Mouse (Mus musculus): ENCODE measurements around the gene Atoh8. TPM values are rescaled to one million over a fixed set of nuclear protein-coding genes. Genes with fewer than 3 reads are reported as not detected.
A peak's percentile ranks its signal among the peaks of the same experiment; 100 is the strongest.

Gene Atoh8
- polyA plus RNA-seq, 1 experiment from 2014 or later = 7.3 TPM

DNA sequence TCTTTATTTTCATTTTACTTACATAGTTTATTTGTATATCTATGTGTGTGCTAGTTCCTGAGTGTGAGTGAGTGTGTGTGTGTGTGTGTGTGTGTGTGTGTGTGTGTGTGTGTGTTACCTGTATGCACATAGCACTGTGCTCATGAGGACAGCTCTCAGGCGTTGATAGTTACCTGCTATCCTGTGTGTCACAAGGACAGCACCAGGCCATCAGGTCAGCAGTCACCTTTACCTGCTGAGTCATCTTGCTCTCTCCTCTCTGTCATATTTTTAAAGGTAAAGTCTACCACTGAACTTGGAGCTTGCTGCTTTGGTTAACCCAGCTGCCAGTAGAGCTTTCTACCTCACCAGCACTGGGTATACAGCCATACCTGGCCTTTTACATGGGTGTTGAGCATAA, 17.1 kb upstream of the Atoh8 start:
- H3K4me1 ChIP-seq = 0 out of 2 replicates have a peak, but pooled peaks cover 7% of the 10 kb centered on the region
- whole genome bisulfite sequencing = 80% methylated on average over 1 of the region's 1 CpGs
- H3K4me2 ChIP-seq (replicated peaks) = no peak overlapping the region
- no peaks in the 10 kb centered on the region for H3K9me3 ChIP-seq
- no peak overlapping the region for H3K9ac ChIP-seq
- no peak overlapping the region for H3K27ac ChIP-seq
- no peaks in the 10 kb centered on the region for H3K36me3 ChIP-seq
- no peak overlapping the region for H3K4me3 ChIP-seq
- no peak for ATAC-seq (ENCODE audit: low FRiP score, low read depth)
- no peaks in the 10 kb centered on the region; the same call in 1 of the 2 replicates for H3K27me3 ChIP-seq (replicated peaks)

DNA sequence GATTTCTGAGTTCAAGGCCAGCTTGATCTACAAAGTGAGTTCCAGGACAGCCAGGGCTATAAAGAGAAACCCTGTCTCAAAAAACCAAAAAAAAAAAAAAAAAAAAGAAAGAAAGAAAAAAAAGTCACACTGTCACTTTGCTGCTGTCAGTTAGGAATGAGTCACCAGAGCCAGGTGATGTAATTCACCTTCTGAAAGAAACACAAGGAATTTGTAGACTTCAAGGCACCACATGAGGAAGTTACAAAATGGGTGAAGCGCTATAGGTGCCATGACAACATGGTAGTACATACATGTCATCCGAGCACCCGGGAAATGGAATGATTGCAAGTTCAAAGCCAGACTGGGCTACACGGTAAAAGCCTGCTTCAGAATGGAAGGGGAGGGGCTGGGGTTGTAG, 14.6 kb upstream of the Atoh8 start:
- Histone ChIP-seq H3K9ac (no peak overlapping the region), H3K27ac (no peak overlapping the region), H3K36me3 (no peaks in the 10 kb centered on the region), H3K4me2 (replicated peaks) (no peak overlapping the region), H3K4me1 (peaks cover 8% of the 10 kb centered on the region), H3K4me3 (no peak overlapping the region), H3K9me3 (no peaks in the 10 kb centered on the region), H3K27me3 (replicated peaks) (no peaks in the 10 kb centered on the region; the same call in 1 of the 2 replicates)
- ATAC-seq (ENCODE audit: low FRiP score, low read depth) = no peak
- 88% methylated on average over 4 of the region's 4 CpGs for WGBS

- ATAC-seq (ENCODE audit: low FRiP score, low read depth) = no peak
- WGBS = 70% methylated on average over 15 of the region's 15 CpGs
- Histone ChIP-seq H3K4me3 (no peak overlapping the region), H3K4me2 (replicated peaks) (no peak overlapping the region), H3K27ac (no peak overlapping the region), H3K36me3 (no peaks in the 10 kb centered on the region), H3K9ac (no peak overlapping the region), H3K27me3 (replicated peaks) (no peaks in the 10 kb centered on the region), H3K9me3 (no peaks in the 10 kb centered on the region), H3K4me1 (peaks cover 8% of the 10 kb centered on the region)
Measured at GRCm38 (mm10) chr6:72248150-72248914, 13.0 kb upstream of the Atoh8 start.

DNA sequence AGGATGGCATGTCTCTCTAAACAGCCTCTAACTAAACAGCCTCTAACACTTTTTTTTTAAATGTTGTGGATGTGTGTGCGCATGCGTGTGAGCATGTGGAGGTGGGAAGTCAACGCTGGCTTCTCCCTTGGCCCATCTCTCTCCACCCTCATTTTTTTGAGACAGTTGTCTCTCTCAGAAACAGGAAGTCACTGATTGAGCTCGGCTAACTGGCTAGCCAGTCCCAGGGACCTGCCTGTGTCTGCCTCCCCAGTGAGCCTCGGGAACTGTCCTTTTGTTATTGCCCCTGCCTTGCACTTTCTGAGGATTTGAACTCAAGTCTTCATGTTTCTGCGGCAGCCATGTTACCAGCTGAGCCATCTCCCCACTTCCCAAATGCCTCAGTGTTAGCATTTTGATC, 10.9 kb upstream of the Atoh8 start:
- H3K9me3 ChIP-seq = no peaks in the 10 kb centered on the region

DNA sequence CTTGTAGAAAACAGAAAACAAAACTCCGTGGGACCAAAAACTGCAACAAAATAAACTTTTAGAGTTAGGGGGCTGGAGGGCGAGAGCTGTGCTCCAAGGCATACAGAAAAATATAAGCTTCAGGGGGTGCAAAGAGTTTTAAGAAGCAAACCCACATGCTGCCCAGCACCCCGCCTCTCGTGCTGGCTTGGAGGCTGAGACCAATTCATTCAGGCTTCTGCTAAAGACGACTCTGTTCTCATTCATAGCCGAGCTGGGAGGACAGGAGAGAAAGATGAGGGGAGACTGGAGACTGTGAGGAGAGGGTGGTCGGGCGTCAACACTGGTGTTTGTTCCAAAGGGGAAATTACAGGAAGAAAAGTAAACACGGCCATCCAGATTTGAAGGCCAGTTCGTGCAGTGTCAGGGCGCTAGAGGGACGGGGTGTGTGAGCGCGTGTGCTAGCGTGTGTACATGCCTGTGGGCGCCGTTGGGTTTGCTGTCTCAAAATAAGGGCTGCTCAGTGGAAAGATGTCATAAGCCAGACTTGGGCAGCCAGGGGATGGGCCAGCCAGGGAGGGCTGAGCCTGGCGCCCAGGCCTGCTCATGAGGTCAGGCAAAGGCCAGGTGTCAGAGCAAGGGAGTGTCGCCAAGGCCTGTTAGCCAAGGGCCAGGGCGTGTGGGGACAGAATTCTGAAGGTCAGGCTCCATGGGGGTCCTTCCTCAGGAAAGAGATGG, 9.3 kb upstream of the Atoh8 start:
- no peaks in the 10 kb centered on the region for H3K36me3 ChIP-seq
- WGBS = 67% methylated on average over 20 of the region's 20 CpGs
- H3K9me3 ChIP-seq = no peaks in the 10 kb centered on the region
- 0 out of 2 replicates have a peak, but pooled peaks cover 11% of the 10 kb centered on the region for H3K27me3 ChIP-seq (replicated peaks)
- no peak overlapping the region for H3K9ac ChIP-seq
- no peak overlapping the region for H3K4me3 ChIP-seq
- H3K4me2 ChIP-seq (replicated peaks) = no peak overlapping the region
- peaks cover 18% of the 10 kb centered on the region for H3K4me1 ChIP-seq
- no peak for ATAC-seq (ENCODE audit: low FRiP score, low read depth)
- H3K27ac ChIP-seq = no peak overlapping the region

More for the DNA sequence above, 10.9 kb upstream of the Atoh8 start:
- Histone ChIP-seq H3K4me2 (replicated peaks) (no peak overlapping the region), H3K4me1 (peaks cover 16% of the 10 kb centered on the region), H3K27me3 (replicated peaks) (0 out of 2 replicates have a peak, but pooled peaks cover under 1% of the 10 kb centered on the region), H3K4me3 (no peak overlapping the region), H3K36me3 (no peaks in the 10 kb centered on the region), H3K27ac (no peak overlapping the region), H3K9ac (no peak overlapping the region)
- no peak for ATAC-seq (ENCODE audit: low FRiP score, low read depth)
- 84% methylated on average over 6 of the region's 6 CpGs for WGBS

DNA sequence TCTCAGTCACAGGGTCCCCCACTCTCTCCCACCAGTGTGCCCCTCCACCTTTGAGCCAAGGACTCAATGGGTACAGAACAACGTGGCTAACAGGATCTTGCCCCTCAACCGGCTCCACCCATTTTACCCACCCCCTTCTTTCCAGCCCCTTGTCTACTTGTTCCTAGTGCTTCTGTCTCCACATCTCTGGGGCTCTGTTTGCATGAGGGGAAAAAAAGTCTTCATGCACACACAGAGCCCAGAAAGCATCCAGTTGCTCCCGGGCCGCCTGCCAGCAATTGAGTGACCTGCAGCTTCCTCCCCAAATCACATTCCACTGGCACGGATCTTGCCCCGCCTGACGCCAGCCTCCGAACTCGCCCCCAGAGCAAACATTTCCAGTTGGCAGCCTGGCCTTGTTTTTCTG, 8.8 kb upstream of the Atoh8 start:
- H3K27ac ChIP-seq = no peak overlapping the region
- H3K4me3 ChIP-seq = no peak overlapping the region
- no peak overlapping the region for H3K4me2 ChIP-seq (replicated peaks)
- no peaks in the 10 kb centered on the region for H3K9me3 ChIP-seq
- 0 out of 2 replicates have a peak, but pooled peaks cover 17% of the 10 kb centered on the region for H3K27me3 ChIP-seq (replicated peaks)
- H3K36me3 ChIP-seq = no peaks in the 10 kb centered on the region
- no peak overlapping the region for H3K9ac ChIP-seq
- H3K4me1 ChIP-seq = peaks cover 18% of the 10 kb centered on the region
- ATAC-seq (ENCODE audit: low FRiP score, low read depth) = peak; percentile 41; the same call in 1 of the 2 replicates
- WGBS = 41% methylated on average over 9 of the region's 9 CpGs

DNA sequence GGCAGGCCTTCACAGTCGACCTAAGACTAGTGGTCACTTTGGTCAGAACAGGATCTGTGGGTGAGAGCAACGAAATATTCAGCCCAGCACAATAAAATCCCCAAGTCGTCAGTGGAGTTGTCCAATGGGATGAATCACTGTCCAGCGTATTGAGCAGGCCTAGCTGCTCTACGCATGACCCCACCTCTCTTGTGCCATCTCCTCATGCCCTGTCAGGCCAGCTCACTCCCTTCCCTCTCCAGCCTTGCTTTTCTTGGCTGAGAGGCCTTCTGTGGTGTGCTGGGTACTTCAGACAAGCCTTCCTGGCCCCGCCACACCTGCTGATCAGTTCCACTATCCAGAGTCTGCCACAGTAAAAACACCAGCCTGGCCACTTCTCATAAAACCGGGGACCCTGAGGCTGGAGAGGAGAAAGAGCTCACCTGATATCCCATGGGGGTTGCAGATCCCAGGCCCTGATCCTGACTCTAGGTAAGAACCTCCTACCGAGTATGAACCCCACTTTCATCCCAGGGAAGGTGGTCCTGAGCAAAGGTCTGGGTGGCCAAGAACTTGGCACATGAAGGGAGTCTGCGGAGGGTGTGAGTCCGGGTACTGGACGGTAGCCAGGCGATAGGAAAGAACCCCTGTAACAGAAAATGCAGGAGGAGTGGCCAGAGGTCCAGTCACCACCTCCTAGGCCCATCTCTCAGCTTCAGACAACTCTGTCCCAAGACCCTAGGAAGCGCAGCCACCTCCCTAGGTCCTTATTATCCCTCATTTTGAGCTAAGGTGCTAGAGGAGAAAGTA, 7.3 kb upstream of the Atoh8 start:
- WGBS = 85% methylated on average over 13 of the region's 13 CpGs
- Histone ChIP-seq H3K27me3 (replicated peaks) (peaks cover 31% of the 10 kb centered on the region), H3K36me3 (no peaks in the 10 kb centered on the region), H3K9me3 (no peaks in the 10 kb centered on the region), H3K4me2 (replicated peaks) (no peak overlapping the region), H3K4me1 (peaks cover 18% of the 10 kb centered on the region), H3K4me3 (no peak overlapping the region), H3K27ac (no peak overlapping the region), H3K9ac (no peak overlapping the region)
- no peak for ATAC-seq (ENCODE audit: low FRiP score, low read depth)

- no peaks in the 10 kb centered on the region for H3K9me3 ChIP-seq
- peaks cover 21% of the 10 kb centered on the region for H3K4me1 ChIP-seq
- peaks cover 34% of the 10 kb centered on the region for H3K27me3 ChIP-seq (replicated peaks)
- H3K9ac ChIP-seq = no peak overlapping the region
- H3K27ac ChIP-seq = no peak overlapping the region
- H3K4me2 ChIP-seq (replicated peaks) = no peak overlapping the region
- no peak for ATAC-seq (ENCODE audit: low FRiP score, low read depth)
- WGBS = 44% methylated on average over 8 of the region's 8 CpGs
- no peaks in the 10 kb centered on the region for H3K36me3 ChIP-seq
- no peak overlapping the region for H3K4me3 ChIP-seq
Measured at GRCm38 (mm10) chr6:72241843-72242154, 6.4 kb upstream of the Atoh8 start.

- H3K4me1 ChIP-seq = peaks cover 22% of the 10 kb centered on the region
Measured at GRCm38 (mm10) chr6:72241133-72241842, 5.9 kb upstream of the Atoh8 start.

DNA sequence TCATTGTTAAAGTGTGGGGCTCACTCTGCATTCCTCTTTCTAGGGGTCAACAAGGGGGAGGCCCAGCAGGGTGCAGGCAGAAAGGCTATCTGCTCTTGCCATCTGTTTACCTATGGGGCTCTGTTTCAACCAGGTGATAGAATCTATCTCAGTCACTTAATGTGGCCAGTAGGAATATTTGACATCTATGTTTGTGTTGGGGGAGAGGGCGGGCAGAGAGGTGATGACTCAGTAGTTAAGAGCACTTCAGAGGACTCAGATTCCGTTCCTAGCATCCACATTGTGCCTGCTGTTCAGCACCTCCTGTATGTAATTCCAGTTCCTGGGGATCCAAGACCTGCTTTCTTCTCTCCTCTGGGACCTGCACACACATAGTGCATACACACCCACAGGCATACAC, 4.7 kb upstream of the Atoh8 start:
- Histone ChIP-seq H3K9ac (no peak overlapping the region), H3K36me3 (no peaks in the 10 kb centered on the region), H3K9me3 (no peaks in the 10 kb centered on the region), H3K27ac (no peak overlapping the region), H3K4me1 (peaks cover 35% of the 10 kb centered on the region), H3K4me3 (no peak overlapping the region), H3K27me3 (replicated peaks) (peaks cover 52% of the 10 kb centered on the region), H3K4me2 (replicated peaks) (no peak overlapping the region)
- 58% methylated on average over 2 of the region's 2 CpGs for WGBS
- no peak for ATAC-seq (ENCODE audit: low FRiP score, low read depth)

More at GRCm38 (mm10) chr6:72241133-72241842, 5.9 kb upstream of the Atoh8 start:
- no peak overlapping the region for H3K4me2 ChIP-seq (replicated peaks)
- ATAC-seq (ENCODE audit: low FRiP score, low read depth) = no peak
- H3K9me3 ChIP-seq = no peaks in the 10 kb centered on the region
- H3K27ac ChIP-seq = no peak overlapping the region
- H3K9ac ChIP-seq = no peak overlapping the region
- peaks cover 39% of the 10 kb centered on the region for H3K27me3 ChIP-seq (replicated peaks)
- WGBS = 31% methylated on average over 8 of the region's 8 CpGs
- no peaks in the 10 kb centered on the region for H3K36me3 ChIP-seq
- no peak overlapping the region for H3K4me3 ChIP-seq

GRCm38 (mm10) chr6:72237035-72237434, 1.7 kb upstream of the Atoh8 start:
- Histone ChIP-seq H3K4me2 (replicated peaks) (no peak overlapping the region), H3K9ac (no peak overlapping the region), H3K4me1 (peaks cover 47% of the 10 kb centered on the region), H3K27ac (no peak overlapping the region), H3K27me3 (replicated peaks) (peaks cover 82% of the 10 kb centered on the region), H3K36me3 (no peaks in the 10 kb centered on the region), H3K9me3 (no peaks in the 10 kb centered on the region), H3K4me3 (no peak overlapping the region)
- whole genome bisulfite sequencing = 0% methylated on average over 5 of the region's 5 CpGs
- no peak for ATAC-seq (ENCODE audit: low FRiP score, low read depth)
